Mouse (Mus musculus) heart, postnatal 0 days (tissue): ENCODE measurements around the gene Acoxl. TPM values are rescaled to one million over a fixed set of nuclear protein-coding genes. Genes with fewer than 3 reads are reported as not detected.

ENCODE experiments used
- ATAC-seq: fragments of 200-750 bp; cut with Nextera tagmentation; 2 replicates; pipeline ENCODE4 v1.8.0; 2017; ENCODE audit warnings: low read depth, moderate number of reproducible peaks, moderate library complexity; ENCODE audit not compliant: insufficient read depth
- DNase-seq: peaks from one replicate; pipeline ENCODE4 v3.0.0-alpha.2; 2016; ENCODE audit warnings: low spot score
- H3K27ac ChIP-seq: fragments of 300-500 bp; sonication (generic); 2 replicates; pipeline ENCODE4 v1.5.1; 2014; ENCODE audit warnings: low read depth, mild to moderate bottlenecking
- H3K27me3 ChIP-seq: fragments of 300-500 bp; sonication (generic); 2 replicates; pipeline ENCODE4 v1.6.1; 2014; ENCODE audit warnings: low read length, mixed read lengths; ENCODE audit not compliant: control insufficient read depth, insufficient read depth
- H3K36me3 ChIP-seq: fragments of 300-500 bp; sonication (generic); replicated peaks from 2 replicates; pipeline ENCODE4 v1.6.1; 2014; ENCODE audit warnings: low read length, mixed read lengths; ENCODE audit not compliant: control insufficient read depth, insufficient read depth
- H3K4me1 ChIP-seq: fragments of 300-500 bp; sonication (generic); 2 replicates; pipeline ENCODE4 v1.6.1; 2014; ENCODE audit warnings: antibody characterized with exemption; ENCODE audit not compliant: control insufficient read depth, insufficient read depth
- H3K4me2 ChIP-seq: fragments of 300-500 bp; sonication (generic); 2 replicates; pipeline ENCODE4 v1.6.1; 2014; ENCODE audit warnings: low read depth, mild to moderate bottlenecking, low read length, moderate library complexity
- H3K4me3 ChIP-seq: fragments of 300-500 bp; sonication (generic); 2 replicates; pipeline ENCODE4 v1.5.1; 2014; ENCODE audit warnings: low read depth, low read length
- H3K9ac ChIP-seq: fragments of 300-500 bp; sonication (generic); replicated peaks from 2 replicates; pipeline ENCODE4 v1.6.1; 2014; ENCODE audit warnings: low read depth, low read length, mixed read lengths
- H3K9me3 ChIP-seq: fragments of 300-500 bp; sonication (generic); replicated peaks from 2 replicates; pipeline ENCODE4 v1.6.1; 2016; ENCODE audit warnings: low read length; ENCODE audit not compliant: control insufficient read depth
- CTCF ChIP-seq: IDR thresholded peaks from 2 replicates; pipeline ENCODE4 v1.5.1; 2016; ENCODE audit warnings: antibody characterized with exemption, control low read depth, low read depth
- EP300 ChIP-seq: IDR thresholded peaks from 2 replicates; pipeline ENCODE4 v1.6.1; 2016; ENCODE audit warnings: antibody characterized with exemption, low read depth
- WGBS: fragments of 180-500 bp; shearing (Covaris S2); extraction: QIAGEN DNeasy Blood & Tissue Kit; methylation state at CpG from one replicate; pipeline ENCODE4 v1.1.7; 2014; 5-methylcytosine and 5-hydroxymethylcytosine counted together
- polyA plus RNA-seq: library from polyadenylated mRNA; unstranded; fragments of >200 nt; fragmentation: Nextera tagmentation; extraction: Ambion mirVana; gene quantifications from 2 replicates; pipeline ENCODE4 v1.2.1, GENCODE M21; 2015
- total RNA-seq: library from RNA; depleted of rRNA; stranded (reverse); fragments of >200 nt; gene quantifications from 2 replicates; pipeline ENCODE4 v1.2.3, GENCODE M21; 2014; ENCODE audit warnings: low replicate concordance

Gene Acoxl
- total and polyA plus RNA-seq, 2 experiments from 2014 or later, result 0.37 TPM; not detected in 1

- no peak for ATAC-seq
- Histone ChIP-seq H3K36me3 (no peaks in the 10 kb centered on the region), H3K4me1 (peaks cover 18% of the 10 kb centered on the region; the same call in 1 of the 2 replicates), H3K27ac (no peak overlapping the region), H3K27me3 (0 out of 2 replicates have a peak, but pooled peaks cover 9% of the 10 kb centered on the region), H3K9me3 (no peaks in the 10 kb centered on the region), H3K4me2 (no peak overlapping the region), H3K4me3 (no peak overlapping the region), H3K9ac (no peak overlapping the region)
- no peak for DNase-seq
- TF ChIP-seq CTCF (no peak), EP300 (no peak)
- 93% methylated on average over 9 of the region's 9 CpGs for WGBS
These were observed 280.3 kb downstream of the Acoxl start for GRCm38 (mm10) chr2:128118971-128119370.

- H3K4me3 ChIP-seq, result peak overlapping the region; percentile 67
- no peak for TF ChIP-seq EP300
- TF ChIP-seq CTCF, result peak; percentile 87
- WGBS, result under 1% methylated on average over 9 of the region's 9 CpGs
- ATAC-seq, result no peak
- H3K9me3 ChIP-seq, result no peaks in the 10 kb centered on the region
- H3K36me3 ChIP-seq, result no peaks in the 10 kb centered on the region
- H3K27ac ChIP-seq, result no peak overlapping the region
- H3K4me2 ChIP-seq, result peak overlapping the region; percentile 89
- 0 out of 2 replicates have a peak, but pooled peaks cover 9% of the 10 kb centered on the region for H3K27me3 ChIP-seq
- peak; percentile 85 for DNase-seq
- H3K4me1 ChIP-seq, result peaks cover 30% of the 10 kb centered on the region
- H3K9ac ChIP-seq, result no peak overlapping the region
These were observed 283.8 kb downstream of the Acoxl start for GRCm38 (mm10) chr2:128122491-128122890.

- Histone ChIP-seq H3K27me3 (0 out of 2 replicates have a peak, but pooled peaks cover 9% of the 10 kb centered on the region), H3K4me1 (peaks cover 30% of the 10 kb centered on the region), H3K36me3 (no peaks in the 10 kb centered on the region), H3K9me3 (no peaks in the 10 kb centered on the region), H3K4me3 (peak overlapping the region; percentile 67), H3K27ac (no peak overlapping the region), H3K9ac (no peak overlapping the region), H3K4me2 (peak overlapping the region; percentile 89)
- TF ChIP-seq EP300 (no peak), CTCF (0 out of 2 replicates have a peak, but pooled peaks have one; percentile 15)
- no peak for ATAC-seq
- DNase-seq, result no peak
- WGBS, result 4% methylated on average over 40 of the region's 40 CpGs
These were observed 284.5 kb downstream of the Acoxl start for GRCm38 (mm10) chr2:128122891-128123771.

GRCm38 (mm10) chr2:128123921-128124683 lies 285.4 kb downstream of the Acoxl start:
- Histone ChIP-seq H3K4me1 (peaks cover 36% of the 10 kb centered on the region), H3K36me3 (peaks cover under 1% of the 10 kb centered on the region; the same call in 1 of the 2 replicates), H3K4me2 (peak overlapping the region; percentile 89), H3K9me3 (no peaks in the 10 kb centered on the region), H3K4me3 (peak overlapping the region; percentile 67), H3K9ac (no peak overlapping the region), H3K27ac (no peak overlapping the region), H3K27me3 (0 out of 2 replicates have a peak, but pooled peaks cover 9% of the 10 kb centered on the region)
- ATAC-seq (no peak), DNase-seq (no peak)
- WGBS, result 19% methylated on average over 23 of the region's 23 CpGs
- TF ChIP-seq CTCF, result no peak
- TF ChIP-seq EP300, result no peak

GRCm38 (mm10) chr2:128124693-128125092 lies 286.0 kb downstream of the Acoxl start:
- H3K36me3 ChIP-seq, result peaks cover 6% of the 10 kb centered on the region
- no peak overlapping the region for H3K27ac ChIP-seq
- peak overlapping the region; percentile 67 for H3K4me3 ChIP-seq
- ATAC-seq (no peak), DNase-seq (no peak)
- H3K9me3 ChIP-seq, result no peaks in the 10 kb centered on the region
- WGBS, result 30% methylated on average over 15 of the region's 15 CpGs
- peak overlapping the region; percentile 89 for H3K4me2 ChIP-seq
- H3K9ac ChIP-seq, result no peak overlapping the region; the same call in 1 of the 2 replicates
- H3K27me3 ChIP-seq, result 0 out of 2 replicates have a peak, but pooled peaks cover 9% of the 10 kb centered on the region
- H3K4me1 ChIP-seq, result peaks cover 36% of the 10 kb centered on the region
- no peak for TF ChIP-seq CTCF
- TF ChIP-seq EP300, result no peak
